Mouse (Mus musculus): Measurements from ENCODE around the gene Myo18a.

DNA sequence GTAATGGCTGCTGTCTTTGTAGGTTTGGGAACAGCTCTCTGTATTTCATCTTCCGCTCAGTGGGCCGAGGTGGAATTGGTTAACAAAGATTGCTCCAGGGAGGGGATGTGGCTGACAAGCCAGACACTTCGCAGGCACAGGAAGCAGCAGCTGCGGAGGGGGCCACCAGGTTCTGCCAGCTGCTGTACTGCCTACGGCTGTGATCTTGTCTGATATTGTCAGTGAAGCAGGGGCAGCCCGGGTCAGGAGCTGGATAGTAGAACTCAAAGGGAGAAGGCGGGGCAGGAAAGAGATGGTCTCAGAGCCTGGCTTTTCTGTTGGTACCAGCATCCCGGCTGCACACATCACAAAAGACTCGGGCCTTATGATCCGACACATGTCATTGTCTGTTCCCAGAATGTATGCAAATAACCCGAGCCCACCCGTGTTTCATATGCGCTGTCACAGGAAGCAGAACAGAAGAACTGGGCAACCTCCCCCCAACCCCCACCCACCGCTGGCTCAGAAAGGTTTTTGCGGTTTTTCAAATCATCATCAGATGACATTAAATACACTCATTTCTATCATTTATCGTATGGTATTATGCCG, 124.4 kb downstream of the Myo18a start:
- no peak for TF ChIP-seq CTCF (IDR thresholded peaks at IDR 0.05; ENCODE audit: low read depth)
- TF ChIP-seq EP300 (optimal IDR thresholded peaks at IDR 0.05) = no peak
